Mouse (Mus musculus): Measurements from ENCODE around the gene Alkbh2. TPM values are rescaled to one million over a fixed set of nuclear protein-coding genes. Genes with fewer than 3 reads are reported as not detected.

The Alkbh2 gene
- 8.2 TPM for polyA plus RNA-seq (2014; fragmentation: Illumina TruSeq; extraction: RNeasy Lipid Tissue Mini Kit (QIAGEN cat#74804); ENCODE audit: insufficient read depth, low read depth, low replicate concordance)

GRCm38 (mm10) chr5:114127374-114128349, at the start of gene Alkbh2:
TSS of gene Alkbh2 (minus strand) at chr5:114128218.

GRCm38 (mm10) chr5:114146028-114146888, 18.2 kb upstream of the Alkbh2 start, which contains the start of gene Acacb:
TSS of gene Acacb (plus strand) at chr5:114146535.

GRCm38 (mm10) chr5:114130211-114130605, 2.2 kb upstream of the Alkbh2 start, which contains the start of gene Ung:
TSS of gene Ung (plus strand) at chr5:114130386.

GRCm38 (mm10) chr5:114091057-114091807, 36.8 kb downstream of the Alkbh2 start, which contains the start of gene Svop:
TSS of gene Svop (minus strand) at chr5:114091570.

Other genes with a start within 250 kb of the Alkbh2 start
- gene Coro1c, start 219.5 kb downstream of the Alkbh2 start, polyA plus RNA-seq (2014; fragmentation: Illumina TruSeq; extraction: RNeasy Lipid Tissue Mini Kit (QIAGEN cat#74804); ENCODE audit: insufficient read depth, low read depth, low replicate concordance): 45.5 TPM
- gene Ssh1, start 134.3 kb downstream of the Alkbh2 start, polyA plus RNA-seq (2014; fragmentation: Illumina TruSeq; extraction: RNeasy Lipid Tissue Mini Kit (QIAGEN cat#74804); ENCODE audit: insufficient read depth, low read depth, low replicate concordance): 6.3 TPM
- gene Dao, start 124.5 kb downstream of the Alkbh2 start, polyA plus RNA-seq (2014; fragmentation: Illumina TruSeq; extraction: RNeasy Lipid Tissue Mini Kit (QIAGEN cat#74804); ENCODE audit: insufficient read depth, low read depth, low replicate concordance): not detected
- gene Usp30, start 62.8 kb downstream of the Alkbh2 start, polyA plus RNA-seq (2014; fragmentation: Illumina TruSeq; extraction: RNeasy Lipid Tissue Mini Kit (QIAGEN cat#74804); ENCODE audit: insufficient read depth, low read depth, low replicate concordance): 6.5 TPM
- not detected for gene Svop, start 36.6 kb downstream of the Alkbh2 start, polyA plus RNA-seq (2014; fragmentation: Illumina TruSeq; extraction: RNeasy Lipid Tissue Mini Kit (QIAGEN cat#74804); ENCODE audit: insufficient read depth, low read depth, low replicate concordance)
- gene Ung, start 2.2 kb upstream of the Alkbh2 start, polyA plus RNA-seq (2014; fragmentation: Illumina TruSeq; extraction: RNeasy Lipid Tissue Mini Kit (QIAGEN cat#74804); ENCODE audit: insufficient read depth, low read depth, low replicate concordance): 1.3 TPM
- gene Acacb, start 18.3 kb upstream of the Alkbh2 start, polyA plus RNA-seq (2014; fragmentation: Illumina TruSeq; extraction: RNeasy Lipid Tissue Mini Kit (QIAGEN cat#74804); ENCODE audit: insufficient read depth, low read depth, low replicate concordance): 4.9 TPM
- 0.12 TPM for gene Foxn4, start 145.6 kb upstream of the Alkbh2 start, polyA plus RNA-seq (2014; fragmentation: Illumina TruSeq; extraction: RNeasy Lipid Tissue Mini Kit (QIAGEN cat#74804); ENCODE audit: insufficient read depth, low read depth, low replicate concordance)
- 2.7 TPM for gene Myo1h, start 160.9 kb upstream of the Alkbh2 start, polyA plus RNA-seq (2014; fragmentation: Illumina TruSeq; extraction: RNeasy Lipid Tissue Mini Kit (QIAGEN cat#74804); ENCODE audit: insufficient read depth, low read depth, low replicate concordance)

Measured in lung, adult 10 weeks (tissue).